Mouse (Mus musculus): ENCODE results near the gene Phka1.

The Phka1 gene

GRCm38 (mm10) chrX:102476784-102477183, 167.3 kb downstream of the Phka1 start:
- intact Hi-C loops (cut with DNase I), result loop anchor here (5.0 kb wide), 2 partner anchors 259 to 319 kb away; partner anchors contain the start of gene Ercc6l

- intact Hi-C loops (cut with DNase I), result loop anchor here (5.0 kb wide), 2 partner anchors 258 to 318 kb away; partner anchors contain the start of gene Ercc6l
Observed at GRCm38 (mm10) chrX:102475555-102475954, 168.5 kb downstream of the Phka1 start.

Data from adrenal gland (tissue).